Mouse (Mus musculus): ENCODE results near the gene Xlr5a. TPM values are rescaled to one million over a fixed set of nuclear protein-coding genes. Genes with fewer than 3 reads are reported as not detected.

Xlr5a gene
- polyA plus RNA-seq (2014; fragmentation: Illumina TruSeq; extraction: RNeasy Lipid Tissue Mini Kit (QIAGEN cat#74804); ENCODE audit: insufficient read depth, low read depth, low replicate concordance), result not detected

GRCm38 (mm10) chrX:73292876-73293275, at the start of gene Xlr5a, which contains the start of gene Xlr5c:
TSS of gene Xlr5a (minus strand) at chrX:73292976.
TSS of gene Xlr5c (minus strand) at chrX:73292976.

GRCm38 (mm10) chrX:73342483-73342895, 49.7 kb upstream of the Xlr5a start, which contains the start of gene Zfp275:
TSS of gene Zfp275 (plus strand) at chrX:73342621.

DNA sequence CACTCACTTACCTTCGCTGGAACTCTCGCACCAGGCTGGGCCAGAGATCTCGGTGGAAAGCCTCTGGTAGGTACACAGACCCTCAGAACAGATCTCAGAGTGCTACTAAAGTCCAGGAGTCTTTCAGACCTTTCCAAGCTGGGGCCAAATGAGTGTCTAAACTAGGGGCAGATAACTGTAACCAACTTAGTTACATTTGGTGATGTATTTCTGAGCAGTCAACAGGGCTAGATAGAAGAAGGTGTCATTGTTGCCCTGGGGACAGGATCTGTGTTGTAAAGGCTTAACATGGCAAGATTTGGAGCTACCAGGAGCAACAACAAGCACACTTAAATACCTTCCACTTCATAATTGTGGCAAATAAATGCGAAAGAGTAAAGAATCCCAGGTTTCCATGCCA, 44.0 kb upstream of the Xlr5a start, which contains the start of gene Gm45015:
Gene Gm45015, minus strand, starts transcription at position 101 of the 400 bp plus-strand sequence.

DNA sequence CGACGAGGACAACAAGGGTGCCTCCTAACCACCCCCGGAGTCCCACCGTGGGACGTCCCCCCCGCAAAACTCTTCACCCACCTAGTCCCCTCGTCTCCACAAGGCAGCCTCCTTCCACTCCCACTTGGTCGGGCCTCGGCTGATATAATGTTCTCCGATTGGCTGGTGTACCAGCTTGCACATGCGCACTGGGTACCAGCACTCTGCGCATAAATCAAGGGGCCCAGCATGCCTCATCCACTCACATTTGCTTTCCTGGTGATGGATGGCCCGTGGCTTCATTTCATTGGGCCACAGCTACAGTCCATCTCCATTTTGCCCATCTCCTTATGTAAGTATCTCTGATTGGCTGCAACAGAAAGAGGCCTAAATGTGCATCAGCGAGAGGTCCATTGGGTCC, 27.5 kb downstream of the Xlr5a start, which contains the start of gene Xlr3c:
Gene Xlr3c, minus strand, starts transcription at position 121 of the 400 bp plus-strand sequence.

GRCm38 (mm10) chrX:73242821-73243325, 49.9 kb downstream of the Xlr5a start, which contains the start of gene Xlr4c:
TSS of gene Xlr4c (minus strand) at chrX:73243130.

GRCm38 (mm10) chrX:73227914-73228605, 64.7 kb downstream of the Xlr5a start, which contains the start of gene F8a:
TSS of gene F8a (plus strand) at chrX:73228291.

GRCm38 (mm10) chrX:73213819-73214564, 78.8 kb downstream of the Xlr5a start, which contains the start of gene Xlr4b:
TSS of gene Xlr4b (plus strand) at chrX:73214333.

GRCm38 (mm10) chrX:73191934-73192333, 100.8 kb downstream of the Xlr5a start, which contains the start of gene Xlr3b:
TSS of gene Xlr3b (plus strand) at chrX:73192207.

DNA sequence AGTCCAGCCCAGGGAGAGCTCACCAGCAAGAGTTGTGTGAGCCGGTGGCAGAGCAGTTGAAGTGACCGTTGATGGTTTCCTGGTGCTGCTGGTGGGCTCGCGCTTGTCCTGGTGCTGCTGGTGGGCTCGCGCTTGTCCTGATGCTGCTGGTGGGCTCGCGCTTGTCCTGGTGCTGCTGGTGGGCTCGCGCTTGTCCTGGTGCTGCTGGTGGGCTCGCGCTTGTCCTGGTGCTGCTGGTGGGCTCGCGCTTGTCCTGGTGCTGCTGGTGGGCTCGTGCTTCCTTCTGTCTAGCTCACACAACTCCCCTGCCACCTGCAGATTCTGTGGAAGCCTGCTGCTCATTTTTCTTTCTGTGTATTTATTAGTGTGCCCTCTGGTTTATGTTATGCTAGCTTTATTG, 115.9 kb downstream of the Xlr5a start, which contains the start of gene Spin2d:
Gene Spin2d, minus strand, starts transcription at position 101 of the 400 bp plus-strand sequence.

DNA sequence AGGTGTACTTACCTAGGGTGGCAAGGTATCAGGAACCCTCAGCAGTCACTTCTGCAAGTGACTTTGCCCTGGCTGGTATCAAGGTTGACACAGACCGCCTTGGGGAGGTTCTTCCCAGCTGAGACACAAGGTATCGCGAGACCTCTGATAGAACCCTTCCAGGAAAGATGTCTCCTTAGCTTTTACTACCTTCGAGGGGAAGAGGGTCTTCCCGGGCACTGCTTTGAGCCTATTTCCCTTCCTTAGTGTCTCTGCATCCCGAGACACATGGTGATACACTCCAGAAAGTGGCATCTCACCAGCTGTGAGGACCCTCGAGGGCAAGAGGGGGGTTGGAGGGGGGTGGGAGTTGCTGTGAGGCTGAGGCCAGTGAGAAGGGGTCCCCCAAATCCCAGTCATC, 143.4 kb downstream of the Xlr5a start, which contains the start of gene DXBay18:
Gene DXBay18, minus strand, starts transcription at position 101 of the 400 bp plus-strand sequence.

GRCm38 (mm10) chrX:73148496-73148895, 144.3 kb downstream of the Xlr5a start, which contains the start of gene Xlr5b:
TSS of gene Xlr5b (plus strand) at chrX:73148796.

GRCm38 (mm10) chrX:73116747-73117146, 176.0 kb downstream of the Xlr5a start, which contains the start of gene Gm14685:
TSS of gene Gm14685 (plus strand) at chrX:73117047.

GRCm38 (mm10) chrX:73096941-73097508, 195.8 kb downstream of the Xlr5a start, which contains the start of gene Xlr3a:
TSS of gene Xlr3a (minus strand) at chrX:73097095.

GRCm38 (mm10) chrX:73082267-73083055, 210.3 kb downstream of the Xlr5a start, which contains the start of gene Xlr4a:
TSS of gene Xlr4a (minus strand) at chrX:73082478.

DNA sequence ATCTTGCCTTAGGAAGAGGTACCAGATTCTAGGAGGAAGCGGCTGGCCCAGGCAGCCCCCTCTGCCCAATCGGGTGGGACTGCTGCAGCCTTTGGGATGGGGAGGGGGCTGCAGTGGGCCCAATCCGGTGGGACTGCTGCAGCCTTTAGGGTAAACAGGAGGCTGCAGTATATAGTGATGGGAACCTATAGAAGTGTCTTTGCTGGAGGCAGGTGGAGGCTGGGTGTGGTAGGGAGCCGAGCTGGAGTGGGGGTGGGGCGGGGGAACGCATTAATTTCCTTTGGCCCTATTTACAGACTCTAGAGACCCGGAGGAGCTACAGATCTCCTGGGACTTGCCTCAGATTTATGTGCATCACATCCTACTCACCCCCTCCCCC, 228.4 kb downstream of the Xlr5a start, which contains the start of gene Pnma3:
Gene Pnma3, plus strand, starts transcription at position 373 of the 379 bp plus-strand sequence.

Other genes starting within 250 kb of the Xlr5a start
- not detected for gene Pnma3, start 228.2 kb downstream of the Xlr5a start, polyA plus RNA-seq (2014; fragmentation: Illumina TruSeq; extraction: RNeasy Lipid Tissue Mini Kit (QIAGEN cat#74804); ENCODE audit: insufficient read depth, low read depth, low replicate concordance)
- gene Xlr4a, start 210.5 kb downstream of the Xlr5a start, polyA plus RNA-seq (2014; fragmentation: Illumina TruSeq; extraction: RNeasy Lipid Tissue Mini Kit (QIAGEN cat#74804); ENCODE audit: insufficient read depth, low read depth, low replicate concordance), result 2.3 TPM
- 0.30 TPM for gene Xlr3a, start 195.9 kb downstream of the Xlr5a start, polyA plus RNA-seq (2014; fragmentation: Illumina TruSeq; extraction: RNeasy Lipid Tissue Mini Kit (QIAGEN cat#74804); ENCODE audit: insufficient read depth, low read depth, low replicate concordance)
- gene Gm14685, start 175.9 kb downstream of the Xlr5a start, polyA plus RNA-seq (2014; fragmentation: Illumina TruSeq; extraction: RNeasy Lipid Tissue Mini Kit (QIAGEN cat#74804); ENCODE audit: insufficient read depth, low read depth, low replicate concordance), result not detected
- gene Xlr5b, start 144.2 kb downstream of the Xlr5a start, polyA plus RNA-seq (2014; fragmentation: Illumina TruSeq; extraction: RNeasy Lipid Tissue Mini Kit (QIAGEN cat#74804); ENCODE audit: insufficient read depth, low read depth, low replicate concordance), result not detected
- gene DXBay18, start 143.5 kb downstream of the Xlr5a start, polyA plus RNA-seq (2014; fragmentation: Illumina TruSeq; extraction: RNeasy Lipid Tissue Mini Kit (QIAGEN cat#74804); ENCODE audit: insufficient read depth, low read depth, low replicate concordance), result 0.70 TPM
- not detected for gene Spin2d, start 116.0 kb downstream of the Xlr5a start, polyA plus RNA-seq (2014; fragmentation: Illumina TruSeq; extraction: RNeasy Lipid Tissue Mini Kit (QIAGEN cat#74804); ENCODE audit: insufficient read depth, low read depth, low replicate concordance)
- 1.1 TPM for gene Xlr3b, start 100.8 kb downstream of the Xlr5a start, polyA plus RNA-seq (2014; fragmentation: Illumina TruSeq; extraction: RNeasy Lipid Tissue Mini Kit (QIAGEN cat#74804); ENCODE audit: insufficient read depth, low read depth, low replicate concordance)
- 3.0 TPM for gene Xlr4b, start 78.6 kb downstream of the Xlr5a start, polyA plus RNA-seq (2014; fragmentation: Illumina TruSeq; extraction: RNeasy Lipid Tissue Mini Kit (QIAGEN cat#74804); ENCODE audit: insufficient read depth, low read depth, low replicate concordance)
- 6.4 TPM for gene F8a, start 64.7 kb downstream of the Xlr5a start, polyA plus RNA-seq (2014; fragmentation: Illumina TruSeq; extraction: RNeasy Lipid Tissue Mini Kit (QIAGEN cat#74804); ENCODE audit: insufficient read depth, low read depth, low replicate concordance)
- gene Xlr4c, start 49.8 kb downstream of the Xlr5a start, polyA plus RNA-seq (2014; fragmentation: Illumina TruSeq; extraction: RNeasy Lipid Tissue Mini Kit (QIAGEN cat#74804); ENCODE audit: insufficient read depth, low read depth, low replicate concordance), result 1.5 TPM
- gene Xlr3c, start 27.6 kb downstream of the Xlr5a start, polyA plus RNA-seq (2014; fragmentation: Illumina TruSeq; extraction: RNeasy Lipid Tissue Mini Kit (QIAGEN cat#74804); ENCODE audit: insufficient read depth, low read depth, low replicate concordance), result not detected
- gene Xlr5c, start within 50 bp of the Xlr5a start, polyA plus RNA-seq (2014; fragmentation: Illumina TruSeq; extraction: RNeasy Lipid Tissue Mini Kit (QIAGEN cat#74804); ENCODE audit: insufficient read depth, low read depth, low replicate concordance), result not detected
- gene Gm45015, start 43.9 kb upstream of the Xlr5a start, polyA plus RNA-seq (2014; fragmentation: Illumina TruSeq; extraction: RNeasy Lipid Tissue Mini Kit (QIAGEN cat#74804); ENCODE audit: insufficient read depth, low read depth, low replicate concordance), result not detected
- 4.8 TPM for gene Zfp275, start 49.6 kb upstream of the Xlr5a start, polyA plus RNA-seq (2014; fragmentation: Illumina TruSeq; extraction: RNeasy Lipid Tissue Mini Kit (QIAGEN cat#74804); ENCODE audit: insufficient read depth, low read depth, low replicate concordance)
- not detected for gene Gm18336, start 105.8 kb upstream of the Xlr5a start, polyA plus RNA-seq (2014; fragmentation: Illumina TruSeq; extraction: RNeasy Lipid Tissue Mini Kit (QIAGEN cat#74804); ENCODE audit: insufficient read depth, low read depth, low replicate concordance)
- gene Zfp92, start 118.1 kb upstream of the Xlr5a start, polyA plus RNA-seq (2014; fragmentation: Illumina TruSeq; extraction: RNeasy Lipid Tissue Mini Kit (QIAGEN cat#74804); ENCODE audit: insufficient read depth, low read depth, low replicate concordance), result not detected
- 0.49 TPM for gene Trex2, start 142.4 kb upstream of the Xlr5a start, polyA plus RNA-seq (2014; fragmentation: Illumina TruSeq; extraction: RNeasy Lipid Tissue Mini Kit (QIAGEN cat#74804); ENCODE audit: insufficient read depth, low read depth, low replicate concordance)
- 17.1 TPM for gene Haus7, start 166.1 kb upstream of the Xlr5a start, polyA plus RNA-seq (2014; fragmentation: Illumina TruSeq; extraction: RNeasy Lipid Tissue Mini Kit (QIAGEN cat#74804); ENCODE audit: insufficient read depth, low read depth, low replicate concordance)
- gene Bgn, start 190.6 kb upstream of the Xlr5a start, polyA plus RNA-seq (2014; fragmentation: Illumina TruSeq; extraction: RNeasy Lipid Tissue Mini Kit (QIAGEN cat#74804); ENCODE audit: insufficient read depth, low read depth, low replicate concordance), result 361 TPM
- not detected for gene Atp2b3, start 210.1 kb upstream of the Xlr5a start, polyA plus RNA-seq (2014; fragmentation: Illumina TruSeq; extraction: RNeasy Lipid Tissue Mini Kit (QIAGEN cat#74804); ENCODE audit: insufficient read depth, low read depth, low replicate concordance)

Measured in lung, adult 10 weeks (tissue).